Mouse (Mus musculus): ENCODE measurements around the gene Kcnk15.

DNA sequence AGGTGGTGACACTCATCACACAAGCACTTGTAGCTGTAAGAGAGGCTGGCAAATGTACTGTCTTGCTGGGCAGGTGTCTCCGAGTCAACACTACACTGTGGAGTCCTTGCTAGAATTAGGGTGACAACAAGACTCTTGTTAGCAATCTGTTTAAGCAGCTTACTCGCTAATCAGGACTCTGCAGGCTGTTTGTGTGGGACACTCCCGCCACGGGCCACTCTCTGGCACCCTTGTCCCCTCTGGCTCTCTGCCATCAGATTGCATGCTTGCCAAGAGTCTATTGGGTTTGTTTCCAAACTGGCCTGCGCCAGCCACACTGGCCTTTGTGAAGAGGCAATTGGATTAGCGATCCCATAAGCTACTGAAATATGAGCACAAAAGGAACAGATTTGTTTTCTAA, 13.9 kb upstream of the Kcnk15 start:
- TF ChIP-seq CTCF (IDR thresholded peaks at IDR 0.05 in 2 of 3, conservative IDR thresholded peaks at IDR 0.05 in 1 of 3; ENCODE audit: control insufficient read depth in 1 of 3, insufficient read depth in 1 of 3, low read depth in 2 of 3, low read length in 3 of 3, poor library complexity in 1 of 3, severe bottlenecking in 1 of 3) (no peak), POLR2A (IDR thresholded peaks at IDR 0.05; ENCODE audit: control insufficient read depth in 1 of 2, insufficient read depth in 1 of 2, low read depth in 1 of 2, low read length in 2 of 2, poor library complexity in 1 of 2) (no peak), EP300 (IDR thresholded peaks at IDR 0.05; ENCODE audit: low read depth in 1 of 2, low read length in 2 of 2) (no peak), ZNF384 (IDR thresholded peaks at IDR 0.05; ENCODE audit: low read depth, low read length) (no peak), E2F4 (IDR thresholded peaks at IDR 0.05; ENCODE audit: borderline replicate concordance, low read depth, low read length) (no peak), TAL1 (IDR thresholded peaks at IDR 0.05; ENCODE audit: low read length) (no peak), ZC3H11A (IDR thresholded peaks at IDR 0.05; ENCODE audit: low read depth, low read length) (no peak), NELFE (IDR thresholded peaks at IDR 0.05; ENCODE audit: low read depth, low read length) (no peak), POLR2AphosphoS5 (IDR thresholded peaks at IDR 0.05; ENCODE audit: borderline replicate concordance, low read depth, low read length) (no peak), CHD1 (IDR thresholded peaks at IDR 0.05; ENCODE audit: low read depth, low read length) (no peak), USF2 (IDR thresholded peaks at IDR 0.05; ENCODE audit: borderline replicate concordance in 1 of 2, insufficient read depth in 1 of 2, low read depth in 1 of 2, low read length in 2 of 2) (no peak)

Measured in MEL (cell line).